Mouse (Mus musculus) midbrain, embryonic 11.5 days (tissue): ENCODE results near the gene Orm1. TPM values are rescaled to one million over a fixed set of nuclear protein-coding genes. Genes with fewer than 3 reads are reported as not detected.

Experiments used
- ATAC-seq: fragments of 200-750 bp; cut with Nextera tagmentation; 2 replicates; pipeline ENCODE4 v1.8.0; 2017; ENCODE audit warnings: moderate TSS enrichment, moderate library complexity; ENCODE audit not compliant: low FRiP score
- DNase-seq: peaks from one replicate; pipeline ENCODE4 v3.0.0; 2015; ENCODE audit warnings: low spot score; ENCODE audit errors: missing footprints
- H3K27ac ChIP-seq: fragments of 300-500 bp; sonication (generic); 2 replicates; pipeline ENCODE4 v1.5.1; 2014; ENCODE audit warnings: low read depth, low read length
- H3K27me3 ChIP-seq: fragments of 300-500 bp; sonication (generic); 2 replicates; pipeline ENCODE4 v1.6.1; 2014; ENCODE audit warnings: mild to moderate bottlenecking, low read length, moderate library complexity, mixed read lengths; ENCODE audit not compliant: control insufficient read depth, insufficient read depth
- H3K36me3 ChIP-seq: fragments of 300-500 bp; sonication (generic); 2 replicates; pipeline ENCODE4 v1.6.1; 2014; ENCODE audit warnings: mild to moderate bottlenecking, low read length, moderate library complexity, mixed read lengths; ENCODE audit not compliant: control insufficient read depth, insufficient read depth
- H3K4me1 ChIP-seq: fragments of 300-500 bp; sonication (generic); 2 replicates; pipeline ENCODE4 v1.6.1; 2014; ENCODE audit warnings: low read length; ENCODE audit not compliant: control insufficient read depth, insufficient read depth
- H3K4me2 ChIP-seq: fragments of 300-500 bp; sonication (generic); 2 replicates; pipeline ENCODE4 v1.6.1; 2014; ENCODE audit warnings: mild to moderate bottlenecking, moderate library complexity
- H3K4me3 ChIP-seq: fragments of 300-500 bp; sonication (generic); 2 replicates; pipeline ENCODE4 v1.5.1; 2014; ENCODE audit warnings: low read depth, low read length
- H3K9ac ChIP-seq: fragments of 300-500 bp; sonication (generic); 2 replicates; pipeline ENCODE4 v1.6.1; 2014; ENCODE audit warnings: low read length
- H3K9me3 ChIP-seq: fragments of 300-500 bp; sonication (generic); 2 replicates; pipeline ENCODE4 v1.6.1; 2016; ENCODE audit warnings: low read length; ENCODE audit not compliant: control insufficient read depth
- WGBS: fragments of 180-500 bp; shearing (Covaris S2); extraction: QIAGEN DNeasy Blood & Tissue Kit; methylation state at CpG from one replicate; pipeline ENCODE4 v1.1.7; 2014; 5-methylcytosine and 5-hydroxymethylcytosine counted together
- polyA plus RNA-seq: library from polyadenylated mRNA; unstranded; fragments of >200 nt; fragmentation: Nextera tagmentation; extraction: Ambion mirVana; gene quantifications from 2 replicates; pipeline ENCODE4 v1.2.1, GENCODE M21; 2014

The Orm1 gene
- polyA plus RNA-seq, 1 experiment from 2014 or later, result not detected

GRCm38 (mm10) chr4:63371890-63372289, 27.5 kb downstream of the Orm1 start:
- H3K4me2 ChIP-seq, result no peak overlapping the region
- H3K9ac ChIP-seq, result no peak overlapping the region
- DNase-seq (no peak), ATAC-seq (no peak)
- no peak overlapping the region for H3K27ac ChIP-seq
- WGBS, result 69% methylated on average over 3 of the region's 3 CpGs
- H3K9me3 ChIP-seq, result no peaks in the 10 kb centered on the region
- H3K36me3 ChIP-seq, result peaks cover 12% of the 10 kb centered on the region
- H3K4me1 ChIP-seq, result no peaks in the 10 kb centered on the region
- no peaks in the 10 kb centered on the region for H3K27me3 ChIP-seq
- H3K4me3 ChIP-seq, result no peak overlapping the region

DNA sequence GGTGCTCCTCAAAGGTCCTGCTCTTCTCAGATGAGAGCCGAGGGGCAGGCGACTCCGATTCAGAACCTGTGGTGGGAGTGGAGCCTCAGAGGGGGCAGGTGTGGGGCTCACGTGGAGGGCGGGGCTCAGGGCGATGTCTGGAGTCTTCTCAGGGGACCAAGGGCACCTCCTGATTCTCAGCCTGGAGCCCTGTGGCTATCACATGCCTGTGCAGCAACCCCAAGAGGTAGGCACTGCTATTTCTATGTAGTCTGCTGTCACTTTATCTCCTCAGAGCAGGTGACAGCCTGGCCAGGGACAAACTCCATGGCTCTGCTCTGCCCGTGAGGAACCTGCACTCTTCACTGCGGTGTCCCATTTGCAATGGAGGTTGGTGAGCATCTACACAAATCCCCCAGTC, 29.0 kb downstream of the Orm1 start:
- Histone ChIP-seq H3K4me3 (no peak overlapping the region), H3K27ac (no peak overlapping the region), H3K9ac (no peak overlapping the region), H3K9me3 (no peaks in the 10 kb centered on the region), H3K27me3 (no peaks in the 10 kb centered on the region), H3K36me3 (peaks cover 12% of the 10 kb centered on the region), H3K4me1 (no peaks in the 10 kb centered on the region), H3K4me2 (no peak overlapping the region)
- DNase-seq (no peak), ATAC-seq (no peak)
- 90% methylated on average over 8 of the region's 8 CpGs for WGBS

DNA sequence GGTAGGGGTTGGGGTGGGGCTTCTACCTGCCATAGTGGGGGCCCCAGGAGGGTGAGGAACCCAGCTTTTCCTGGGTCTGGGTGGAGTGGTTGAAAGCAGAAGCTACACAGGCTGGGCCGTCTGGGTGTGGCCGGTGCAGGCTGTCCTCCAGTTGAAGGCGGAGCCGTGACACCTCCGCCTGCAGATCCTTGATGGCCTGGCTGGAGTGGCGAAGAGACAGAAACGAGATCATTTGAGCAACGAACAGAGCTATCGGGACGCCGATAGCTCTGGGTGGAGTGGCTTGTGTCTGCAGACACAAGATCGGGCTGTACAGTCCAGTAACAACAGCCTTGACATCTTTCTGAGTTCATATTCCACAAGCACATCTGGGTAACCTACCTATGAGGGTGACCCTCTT, 30.0 kb downstream of the Orm1 start:
- no peak overlapping the region for H3K4me3 ChIP-seq
- no peak for DNase-seq
- peaks cover 15% of the 10 kb centered on the region for H3K36me3 ChIP-seq
- no peaks in the 10 kb centered on the region for H3K4me1 ChIP-seq
- H3K27me3 ChIP-seq, result no peaks in the 10 kb centered on the region
- WGBS, result 82% methylated on average over 12 of the region's 12 CpGs
- H3K9ac ChIP-seq, result no peak overlapping the region
- H3K9me3 ChIP-seq, result no peaks in the 10 kb centered on the region
- H3K4me2 ChIP-seq, result no peak overlapping the region
- no peak for ATAC-seq
- H3K27ac ChIP-seq, result no peak overlapping the region

DNA sequence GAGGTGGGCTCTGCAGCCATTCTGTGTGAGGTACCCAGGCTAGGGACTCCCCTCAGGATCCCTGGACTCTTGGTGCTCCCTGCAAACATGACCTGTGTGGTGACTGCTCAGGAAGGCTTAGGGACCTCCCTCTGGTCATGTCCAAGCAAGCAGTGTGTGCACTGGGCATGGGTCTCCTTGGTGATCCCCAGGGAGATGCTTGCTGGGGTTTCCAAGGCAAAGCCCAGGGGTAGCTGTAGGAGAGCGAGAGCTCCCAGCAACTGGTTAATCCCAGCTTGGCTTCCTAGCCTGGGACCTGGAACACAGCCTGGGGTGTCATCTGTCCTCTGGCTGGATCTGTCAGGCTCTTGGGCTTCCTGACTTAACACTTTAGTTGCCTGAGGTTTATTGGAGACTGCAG, 31.0 kb downstream of the Orm1 start:
- H3K4me2 ChIP-seq, result no peak overlapping the region
- no peak overlapping the region for H3K4me3 ChIP-seq
- H3K36me3 ChIP-seq, result peaks cover 13% of the 10 kb centered on the region
- no peak for ATAC-seq
- no peak for DNase-seq
- no peak overlapping the region for H3K27ac ChIP-seq
- H3K27me3 ChIP-seq, result no peaks in the 10 kb centered on the region
- H3K4me1 ChIP-seq, result no peaks in the 10 kb centered on the region
- 94% methylated on average over 1 of the region's 1 CpGs for WGBS
- H3K9ac ChIP-seq, result no peak overlapping the region
- H3K9me3 ChIP-seq, result no peaks in the 10 kb centered on the region

GRCm38 (mm10) chr4:63377483-63377882, 33.1 kb downstream of the Orm1 start:
- Histone ChIP-seq H3K9ac (no peak overlapping the region), H3K4me1 (no peaks in the 10 kb centered on the region), H3K4me3 (no peak overlapping the region), H3K27me3 (no peaks in the 10 kb centered on the region), H3K27ac (no peak overlapping the region), H3K9me3 (no peaks in the 10 kb centered on the region), H3K4me2 (no peak overlapping the region), H3K36me3 (peaks cover 13% of the 10 kb centered on the region)
- ATAC-seq (no peak), DNase-seq (no peak)
- 65% methylated on average over 7 of the region's 7 CpGs for WGBS

DNA sequence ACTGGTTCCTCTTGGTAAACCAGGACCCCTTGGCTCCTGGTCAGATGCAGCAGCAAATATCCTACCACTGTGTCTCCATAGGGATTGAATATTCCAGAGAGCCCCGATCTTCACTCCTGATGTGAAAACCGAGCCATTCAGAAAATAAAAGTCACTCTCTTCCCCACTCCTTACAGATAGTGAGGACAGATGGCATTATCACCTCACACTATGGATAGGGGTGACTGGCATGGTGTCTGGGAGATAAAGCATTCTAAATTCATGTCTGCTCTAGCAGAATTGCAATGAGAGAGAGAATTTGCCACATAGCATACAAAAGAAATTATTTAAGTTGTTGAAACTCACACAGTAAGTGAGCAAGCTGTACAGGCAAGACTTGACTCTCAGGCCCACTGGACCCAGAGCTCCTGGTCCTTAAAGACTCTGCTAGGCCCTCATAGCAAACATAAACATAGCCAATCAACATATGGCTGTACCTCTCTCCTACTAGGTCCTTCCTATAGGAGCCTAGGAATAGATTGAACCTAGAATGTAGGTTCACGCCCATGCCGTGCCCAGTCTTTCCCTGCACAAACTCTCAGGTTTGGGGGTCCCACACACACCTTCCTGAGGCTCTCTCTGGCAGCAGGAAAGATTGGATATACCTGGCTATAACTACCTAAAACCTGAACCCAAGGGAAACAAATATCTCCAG, 38.5 kb downstream of the Orm1 start:
- ATAC-seq (no peak), DNase-seq (no peak)
- Histone ChIP-seq H3K36me3 (peaks cover 5% of the 10 kb centered on the region), H3K27ac (no peak overlapping the region), H3K4me1 (peaks cover 2% of the 10 kb centered on the region; the same call in 1 of the 2 replicates), H3K9me3 (no peaks in the 10 kb centered on the region), H3K4me3 (no peak overlapping the region), H3K4me2 (no peak overlapping the region), H3K9ac (no peak overlapping the region), H3K27me3 (no peaks in the 10 kb centered on the region)
- WGBS, result 92% methylated on average over 4 of the region's 4 CpGs

DNA sequence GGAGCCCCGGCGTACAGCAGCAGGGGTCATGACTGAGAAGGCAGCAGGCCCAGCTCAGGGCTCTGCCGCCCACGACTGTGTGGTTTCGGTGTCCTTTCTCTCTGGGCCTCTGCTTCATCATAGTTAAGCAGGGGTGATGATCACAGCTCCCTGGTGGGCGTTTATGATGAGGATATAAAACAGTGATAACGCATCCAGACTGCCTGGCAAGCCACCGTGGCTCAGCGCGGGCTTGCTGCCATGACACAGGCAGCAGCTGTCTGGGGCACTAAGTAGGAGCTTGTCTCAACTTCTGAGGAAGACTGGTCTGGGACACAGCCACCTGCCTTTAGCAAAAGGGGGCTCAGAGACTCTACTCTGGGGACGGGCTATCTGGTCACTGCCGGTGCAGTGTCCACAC, 39.1 kb downstream of the Orm1 start:
- Histone ChIP-seq H3K27ac (no peak overlapping the region), H3K4me3 (no peak overlapping the region), H3K9me3 (no peaks in the 10 kb centered on the region), H3K4me1 (peaks cover 7% of the 10 kb centered on the region), H3K4me2 (no peak overlapping the region), H3K36me3 (peaks cover 5% of the 10 kb centered on the region), H3K27me3 (no peaks in the 10 kb centered on the region), H3K9ac (no peak overlapping the region)
- 90% methylated on average over 12 of the region's 12 CpGs for WGBS
- DNase-seq (no peak), ATAC-seq (no peak)

DNA sequence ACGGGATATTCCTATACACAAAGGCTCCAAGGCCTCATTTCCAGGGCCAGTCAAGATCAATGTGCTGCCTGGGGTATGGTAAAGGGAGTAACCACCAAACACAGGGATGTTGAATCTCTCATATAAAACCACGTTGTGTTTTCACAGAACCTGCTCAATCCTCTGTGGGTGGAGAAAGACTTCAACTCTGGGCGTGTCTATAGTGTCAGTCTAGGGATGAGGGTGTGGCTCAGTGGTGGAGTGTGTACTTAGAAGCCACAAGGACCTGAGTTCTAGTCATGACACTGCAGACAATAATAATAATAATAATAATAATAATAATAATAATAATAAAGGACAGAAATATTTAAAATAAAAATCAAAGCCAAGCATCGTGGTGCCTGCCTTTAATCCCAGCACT, 39.9 kb downstream of the Orm1 start:
- Histone ChIP-seq H3K9me3 (no peaks in the 10 kb centered on the region), H3K36me3 (peaks cover 3% of the 10 kb centered on the region), H3K4me1 (peaks cover 15% of the 10 kb centered on the region), H3K9ac (no peak overlapping the region), H3K4me3 (no peak overlapping the region), H3K27ac (no peak overlapping the region), H3K4me2 (no peak overlapping the region), H3K27me3 (no peaks in the 10 kb centered on the region)
- DNase-seq (no peak), ATAC-seq (no peak)
- 87% methylated on average over 4 of the region's 4 CpGs for WGBS

DNA sequence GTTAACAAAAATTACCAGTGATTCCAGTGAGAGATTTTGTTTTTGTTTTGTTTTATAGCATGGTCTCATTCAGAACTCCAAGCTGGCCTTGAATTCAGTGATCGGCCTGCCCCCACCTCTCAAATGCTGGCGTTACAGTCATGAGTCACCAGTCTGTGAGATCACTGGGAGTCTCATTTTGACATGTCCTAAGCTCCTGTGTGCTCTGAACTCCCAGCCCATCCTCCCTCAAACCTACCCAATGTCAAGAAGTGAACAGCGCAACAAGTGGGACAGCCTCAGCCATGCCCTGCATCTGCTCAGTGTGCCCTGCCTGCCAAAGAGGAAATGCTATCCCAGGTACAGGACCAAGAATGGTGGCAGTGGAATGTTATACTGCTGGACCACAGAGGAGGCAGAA, 40.9 kb downstream of the Orm1 start:
- no peak overlapping the region for H3K27ac ChIP-seq
- no peak overlapping the region for H3K4me2 ChIP-seq
- no peak overlapping the region for H3K9ac ChIP-seq
- DNase-seq, result no peak
- H3K4me3 ChIP-seq, result no peak overlapping the region
- H3K36me3 ChIP-seq, result 0 out of 2 replicates have a peak, but pooled peaks cover 3% of the 10 kb centered on the region
- H3K9me3 ChIP-seq, result no peaks in the 10 kb centered on the region
- 91% methylated on average over 3 of the region's 3 CpGs for WGBS
- no peak for ATAC-seq
- peaks cover 24% of the 10 kb centered on the region for H3K4me1 ChIP-seq
- no peaks in the 10 kb centered on the region for H3K27me3 ChIP-seq
